8 mouse cellular contexts compared by ENCODE assay signal in the genomic region with DNA sequence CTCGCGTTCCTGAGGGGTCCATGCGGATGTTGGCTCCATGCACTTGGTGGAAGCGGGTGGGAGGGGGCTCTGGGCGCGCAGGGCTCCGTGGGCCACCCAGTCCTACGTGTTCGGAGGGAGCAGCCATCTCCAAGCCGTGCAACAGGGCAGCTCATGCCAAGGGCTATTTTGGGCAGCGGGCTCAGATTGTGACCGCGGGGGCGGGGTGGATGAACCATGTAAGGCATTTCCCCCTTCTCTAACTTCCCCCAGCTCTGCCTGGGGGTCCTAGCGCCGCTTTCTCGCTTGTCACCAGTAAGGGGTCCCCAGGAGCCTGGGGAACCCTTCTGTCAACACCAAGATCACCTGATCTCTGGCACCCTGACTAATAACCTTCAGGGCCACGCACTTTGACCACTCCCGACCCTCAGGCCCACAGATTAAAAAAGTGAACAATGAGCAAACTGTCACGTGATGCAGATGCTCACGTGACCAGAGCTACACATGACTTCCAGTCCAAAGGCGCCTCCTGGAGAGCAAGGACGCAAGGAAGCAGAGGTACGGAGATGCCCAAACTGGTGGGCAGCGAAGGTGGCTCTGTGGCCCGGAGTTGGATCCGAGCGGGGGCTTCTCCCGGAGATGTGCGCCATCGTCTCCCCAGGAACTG. TPM values are rescaled to one million over a fixed set of nuclear protein-coding genes. Genes with fewer than 3 reads are reported as not detected.
DNase-seq lines count a peak whose midpoint lies in the region; ATAC-seq and TF ChIP-seq lines count a peak whose summit lies in the region.

A gene (minus strand): TSS at position 143 of the 646 bp plus-strand sequence.

- TF ChIP-seq CTCF in lung, adult 2 months (IDR thresholded peaks at IDR 0.05; ENCODE audit: insufficient read depth, low read length), result no peak

- DNase-seq in ES-CJ7 (ENCODE audit: low read depth, low spot score), result peak; percentile 97
- DNase-seq in cerebellum, adult 11 months, result peak; percentile 86
- peak; percentile 87 for DNase-seq in heart, postnatal 25 days (ENCODE audit: low spot score)
- peak; percentile 84 to 97 for DNase-seq in layer of hippocampus, adult 18-20 months (ENCODE audit: low spot score in 2 of 2)
- DNase-seq in lung, adult 2 months, result peak; percentile 91
- peak; percentile 69 to 80 for DNase-seq in thymus, adult 18-20 months

- ATAC-seq in forebrain, embryonic 15.5 days (replicated peaks), result peak; percentile 65
- ATAC-seq in neutrophil, adult 5-6 weeks (ENCODE audit: extremely low read depth, insufficient number of reproducible peaks, low FRiP score, poor library complexity, severe bottlenecking), result peak; percentile 37

- intact Hi-C loops in heart, postnatal 25 days (cut with DNase I), result loop anchor here (2.0 to 10.0 kb wide), 4 partner anchors 43 to 201 kb away; a partner anchor contains a TSS

- H3K9me3 ChIP-seq in forebrain, embryonic 15.5 days, result no peaks in the 10 kb centered on the region

- peak within 1 kb of the TSS; percentile 100 for H3K4me2 ChIP-seq in forebrain, embryonic 15.5 days (replicated peaks)

- no peaks in the 10 kb centered on the region for H3K27me3 ChIP-seq in forebrain, embryonic 15.5 days

- H3K4me1 ChIP-seq in forebrain, embryonic 15.5 days, result peaks cover 23% of the 10 kb centered on the region
- H3K4me1 ChIP-seq in lung, adult 2 months (ENCODE audit: control insufficient read depth, insufficient read depth, low read length), result peaks cover 9% of the 10 kb centered on the region

- H3K27ac ChIP-seq in forebrain, embryonic 15.5 days (replicated peaks), result peak within 1 kb of the TSS; percentile 82

- TF ChIP-seq POLR2A in lung, adult 2 months (IDR thresholded peaks at IDR 0.05; ENCODE audit: borderline replicate concordance, extremely low read depth, low read depth, low read length), result peak; percentile 83; the same call in 1 of the 2 replicates

- peaks cover 9% of the 10 kb centered on the region for H3K36me3 ChIP-seq in forebrain, embryonic 15.5 days

- peak within 1 kb of the TSS; percentile 73 for H3K9ac ChIP-seq in forebrain, embryonic 15.5 days (replicated peaks)

- under 1% methylated on average over 31 of the region's 31 CpGs for WGBS in forebrain, embryonic 15.5 days
- under 1% methylated on average over 31 of the region's 31 CpGs for WGBS in lung, adult 2 months

- peak within 1 kb of the TSS; percentile 81 for H3K4me3 ChIP-seq in forebrain, embryonic 15.5 days
- H3K4me3 ChIP-seq in lung, adult 2 months (replicated peaks; ENCODE audit: extremely low read depth, low read depth, low read length), result peak within 1 kb of the TSS; percentile 75

RNA-seq across cellular contexts. Expression of the gene that starts here (rescaled TPM):
- polyA plus RNA-seq in forebrain, embryonic 15.5 days (2015; fragmentation: Nextera tagmentation; extraction: Ambion mirVana), result 5.6 and 6.5 TPM in 2 replicates
- total RNA-seq in heart, postnatal 25 days (2021), result 10 to 100 TPM; 39.9 to 44.6 TPM
- 1 to 10 TPM; 2.5 to 3.0 TPM for total RNA-seq in layer of hippocampus, adult 18-20 months (2021)
- 14.8 and 17.9 TPM in 2 replicates for polyA plus RNA-seq in lung, adult 2 months (2012; rRNA removed)
- 1.4 and 4.1 TPM in 2 replicates for total RNA-seq in neutrophil, adult 5-6 weeks (2017)

Comparison
In these comparisons a context has a peak if more than half of its experiments do, and no peak if none do; other contexts are left out.
1. Peak in every context shown above with its lines: DNase-seq, ATAC-seq, H3K4me3 ChIP-seq and H3K27ac ChIP-seq.